Mouse (Mus musculus) mammary gland, adult 2 months (tissue): ENCODE measurements around the gene Faim. TPM values are rescaled to one million over a fixed set of nuclear protein-coding genes. Genes with fewer than 3 reads are reported as not detected.

Experiments
- polyA plus RNA-seq: library from polyadenylated mRNA; depleted of rRNA; stranded (reverse); fragments of >200 nt; gene quantifications from 2 replicates; pipeline ENCODE4 v1.2.3, GENCODE M21; 2012; ENCODE audit warnings: low replicate concordance; rRNA removed

The Faim gene
- 2.1 and 2.3 TPM in 2 replicates for polyA plus RNA-seq

DNA sequence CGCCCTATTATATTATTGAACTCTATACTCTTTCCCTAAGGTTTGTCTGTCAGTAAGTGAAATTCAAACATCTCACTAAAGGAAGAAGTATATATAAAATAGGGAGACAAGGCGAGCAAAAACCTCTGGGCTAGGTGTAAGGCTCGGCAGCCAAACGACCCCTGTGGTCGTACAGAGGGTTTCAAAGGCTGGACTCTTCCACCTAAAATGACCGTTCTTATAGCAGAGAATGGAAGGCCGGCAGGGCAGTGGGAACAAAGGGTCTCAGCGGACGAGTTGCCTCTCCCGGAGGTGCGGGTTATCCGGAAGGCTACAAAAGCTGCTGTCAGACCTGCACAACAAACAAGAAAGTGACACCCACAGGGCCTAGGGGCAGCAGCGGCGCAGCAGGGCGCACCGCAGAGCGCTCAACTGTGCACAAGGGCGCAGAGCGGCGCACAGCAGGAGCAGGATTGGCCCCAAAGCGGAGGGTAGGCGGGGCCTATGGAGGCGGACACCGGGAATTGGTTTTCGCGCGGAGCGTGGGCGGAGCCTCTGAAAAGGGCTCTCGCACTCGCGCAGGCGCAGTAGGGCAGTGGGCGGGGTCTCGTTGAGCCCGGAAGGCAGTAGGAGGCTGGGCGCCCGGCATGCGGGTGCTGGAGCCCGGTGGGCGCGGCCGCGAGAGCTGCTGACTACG lies at the start of gene Faim:
Gene Faim (plus strand): TSS at position 574 of the 676 bp plus-strand sequence.

DNA sequence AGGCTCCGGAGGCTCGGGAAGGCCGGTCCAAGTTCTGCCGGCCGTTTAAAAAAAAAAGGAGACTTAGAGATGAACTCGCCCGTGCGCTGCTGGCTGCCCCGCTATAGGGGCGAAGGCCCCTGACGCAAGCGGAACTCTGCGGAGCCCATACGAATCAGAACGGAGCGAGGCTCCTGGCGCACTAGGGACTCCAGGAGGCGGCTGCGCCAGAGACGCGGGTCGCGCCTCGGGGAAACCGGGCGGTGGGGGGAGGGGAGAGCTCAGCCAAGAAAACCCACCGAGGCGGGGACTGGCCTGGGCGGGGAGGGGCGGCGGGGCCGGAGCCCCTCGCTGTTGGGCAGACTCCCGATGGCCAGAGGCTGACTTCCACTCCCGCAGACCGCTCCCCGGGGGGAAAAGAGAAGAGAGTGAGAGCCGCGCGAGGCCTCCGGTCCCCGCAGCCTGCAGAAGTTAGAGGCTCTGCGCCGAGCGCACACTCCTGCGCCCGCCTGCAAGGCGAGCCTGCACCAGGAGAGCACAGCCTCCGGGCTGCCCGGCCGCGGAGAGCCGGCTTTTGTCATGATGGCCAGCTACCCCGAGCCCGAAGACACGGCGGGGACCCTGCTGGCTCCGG lies 31.0 kb upstream of the Faim start, which contains the start of gene Foxl2:
Gene Foxl2 (plus strand): TSS at position 186 of the 613 bp plus-strand sequence.

DNA sequence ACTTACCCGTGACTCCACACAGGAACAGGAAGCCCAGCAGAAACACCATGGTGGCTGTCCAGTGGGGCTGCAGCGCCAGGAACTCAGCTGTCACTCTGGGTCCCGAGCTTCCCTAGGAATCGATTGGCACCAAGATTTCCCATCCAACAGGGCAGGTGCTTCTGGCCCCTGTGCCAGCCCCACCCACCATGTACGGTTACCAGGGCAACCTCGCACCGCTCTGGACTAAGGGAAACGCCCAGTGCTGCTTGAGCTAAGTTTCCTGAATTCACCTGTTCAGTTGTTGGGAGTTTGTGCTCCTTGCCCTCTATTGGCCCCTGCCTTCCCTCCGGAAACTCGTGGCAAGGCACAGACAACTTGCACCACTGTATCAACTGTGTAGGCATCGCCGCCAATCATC lies 49.4 kb downstream of the Faim start, which contains the start of gene Gm1123:
Gene Gm1123 (minus strand): TSS at position 141 of the 400 bp plus-strand sequence.

Other genes starting within 250 kb of the Faim start
- gene Prr23a1, start 143.9 kb upstream of the Faim start, polyA plus RNA-seq: not detected in 2 replicates
- not detected in 2 replicates for gene Prr23a2, start 129.9 kb upstream of the Faim start, polyA plus RNA-seq
- gene Prr23a3, start 121.6 kb upstream of the Faim start, polyA plus RNA-seq: not detected in 2 replicates
- gene 7420426K07Rik, start 83.3 kb upstream of the Faim start, polyA plus RNA-seq: not detected in 2 replicates
- not detected in 2 replicates for gene Foxl2, start 31.1 kb upstream of the Faim start, polyA plus RNA-seq
- 0.19 TPM in 1 of 2 replicates, not detected in the other for gene Gm1123, start 49.3 kb downstream of the Faim start, polyA plus RNA-seq
- 6.5 and 8.6 TPM in 2 replicates for gene Pik3cb, start 154.2 kb downstream of the Faim start, polyA plus RNA-seq